Mouse (Mus musculus): ENCODE results near the gene Prpf31.

The Prpf31 gene

DNA sequence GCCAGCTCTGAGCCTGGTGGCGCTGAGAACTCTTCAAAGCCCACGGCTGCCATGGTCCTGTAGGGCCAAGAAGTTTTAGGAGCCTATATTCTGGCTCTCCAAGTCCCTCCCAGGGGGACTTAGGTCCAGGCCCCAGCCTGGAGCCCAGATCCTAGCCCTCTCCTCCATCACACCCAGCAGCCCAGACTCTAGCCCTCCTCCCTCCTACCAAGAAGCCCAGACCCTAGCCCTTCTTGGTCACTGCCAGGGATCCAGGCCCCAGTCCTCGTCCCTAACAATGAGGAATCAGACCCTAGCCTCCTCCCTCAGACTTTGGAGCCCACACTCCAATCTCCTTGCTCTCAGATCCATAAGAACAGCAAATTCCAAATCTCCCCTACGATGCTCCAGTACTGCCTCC, 755 bp upstream of the Prpf31 start:
- no peak for DNase-seq (ENCODE audit: low read depth, low spot score)

DNA sequence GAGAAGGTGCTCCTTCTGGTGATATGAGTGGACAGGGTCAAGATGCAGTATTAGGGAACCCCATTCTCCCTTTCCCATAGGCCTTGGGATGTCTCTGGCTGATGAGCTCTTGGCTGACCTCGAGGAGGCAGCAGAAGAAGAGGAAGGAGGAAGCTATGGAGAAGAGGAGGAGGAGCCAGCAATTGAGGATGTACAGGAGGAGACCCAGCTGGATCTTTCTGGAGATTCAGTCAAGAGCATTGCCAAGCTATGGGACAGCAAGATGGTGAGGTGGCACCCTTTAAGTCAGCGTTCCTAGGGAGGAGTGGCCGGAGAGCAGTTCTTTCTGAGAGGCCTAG, 662 bp downstream of the Prpf31 start:
- no peak for DNase-seq (ENCODE audit: low read depth, low spot score)

DNA sequence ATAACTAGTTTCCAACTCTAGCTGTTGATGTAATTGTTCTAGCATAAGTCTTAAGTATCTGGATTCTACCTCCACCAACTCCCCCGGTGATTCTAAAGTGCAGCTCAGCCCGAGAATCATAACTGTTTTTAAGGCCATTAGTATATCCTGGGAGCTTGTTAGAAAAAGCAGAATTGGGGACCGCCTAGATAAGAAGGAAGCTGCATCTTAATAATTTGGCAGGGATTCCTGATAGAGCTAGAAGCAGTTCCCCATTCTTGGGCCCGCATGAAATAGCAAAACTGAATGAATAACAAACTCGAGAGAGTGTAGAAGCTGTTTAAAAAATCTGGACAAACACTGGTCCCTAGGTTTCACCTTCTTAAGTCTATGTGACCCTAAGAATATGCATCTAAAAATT, 13.6 kb downstream of the Prpf31 start:
- no peak for DNase-seq (ENCODE audit: low read depth, low spot score)

DNA sequence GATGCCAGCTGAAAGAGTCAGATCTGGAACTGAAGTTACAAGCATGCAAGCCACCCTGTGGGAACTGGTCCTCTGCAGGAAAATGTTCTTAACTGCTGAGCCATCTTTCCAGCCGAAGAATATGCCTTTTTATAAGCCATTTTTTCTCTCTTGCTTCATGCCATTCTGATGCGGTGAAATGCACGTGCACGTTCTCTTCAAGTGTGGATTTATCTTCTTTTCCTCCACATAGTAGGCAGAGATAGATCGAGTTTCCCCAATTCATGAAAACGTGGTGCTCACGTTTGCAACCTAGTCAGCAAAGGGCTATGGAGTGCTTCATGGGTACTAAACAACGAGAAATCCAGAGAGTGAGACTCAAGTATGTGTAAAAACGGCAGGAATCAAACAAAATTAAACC, 14.1 kb downstream of the Prpf31 start:
- DNase-seq (ENCODE audit: low read depth, low spot score) = no peak

DNA sequence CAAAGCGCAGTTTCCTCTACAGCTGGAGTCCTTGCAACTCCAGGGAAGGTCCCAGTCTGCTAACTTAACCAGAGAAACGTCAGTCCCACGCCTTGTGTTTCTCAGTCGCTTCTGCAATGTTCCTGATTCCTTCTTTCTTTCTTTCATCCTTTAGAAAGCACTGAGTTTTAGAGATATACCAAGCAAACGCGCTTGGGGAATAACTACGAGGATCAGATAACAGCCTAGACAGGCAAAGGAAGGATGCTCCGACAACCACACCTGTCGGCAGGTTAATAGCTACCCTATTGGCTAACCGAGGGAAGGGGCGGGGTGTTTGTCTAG, 14.5 kb downstream of the Prpf31 start:
- no peak for DNase-seq (ENCODE audit: low read depth, low spot score)

DNA sequence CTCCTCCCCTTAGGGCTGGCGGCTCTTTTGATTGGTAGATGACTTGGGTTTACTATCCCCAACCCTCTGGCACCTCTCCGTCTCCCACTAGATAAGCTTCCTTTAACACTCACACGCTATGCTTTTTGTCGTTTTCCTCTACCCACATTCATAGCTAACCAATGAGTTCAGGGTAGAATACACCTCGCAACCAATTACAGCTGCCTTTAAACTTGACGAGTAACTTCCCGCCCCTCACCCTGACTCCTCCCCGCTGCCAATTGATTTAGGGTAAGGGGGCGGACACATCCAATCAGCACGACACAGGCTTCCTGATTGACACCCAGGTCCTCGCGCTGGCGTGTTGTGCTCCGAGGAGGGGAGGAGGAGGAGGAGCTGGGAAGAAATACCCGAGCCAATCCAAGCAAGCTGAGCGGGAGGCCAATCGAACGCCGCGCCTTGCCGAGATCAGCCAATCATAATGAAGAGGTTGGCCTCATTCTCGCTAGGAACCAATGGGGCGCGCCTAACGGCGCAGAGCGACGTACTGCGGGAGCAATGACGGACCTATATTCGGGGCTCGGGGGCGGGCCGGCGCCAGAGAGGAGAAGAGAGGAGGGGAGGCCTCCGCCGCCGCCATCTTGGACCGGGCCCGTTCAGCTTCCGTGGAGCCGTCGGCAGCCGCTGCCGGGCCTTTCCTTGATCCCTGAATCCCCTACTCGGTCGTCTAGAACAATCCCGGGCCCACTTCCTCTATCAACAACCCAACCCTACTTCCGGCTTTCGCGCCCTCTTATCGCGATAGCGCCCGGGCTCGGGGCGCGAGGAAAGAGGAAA, 15.1 kb downstream of the Prpf31 start, which contains the start of gene Cnot3:
Cnot3 (plus strand) TSS at position 597 of the 816 bp plus-strand sequence.
- DNase-seq (ENCODE audit: low read depth, low spot score) = peak; percentile 98

DNA sequence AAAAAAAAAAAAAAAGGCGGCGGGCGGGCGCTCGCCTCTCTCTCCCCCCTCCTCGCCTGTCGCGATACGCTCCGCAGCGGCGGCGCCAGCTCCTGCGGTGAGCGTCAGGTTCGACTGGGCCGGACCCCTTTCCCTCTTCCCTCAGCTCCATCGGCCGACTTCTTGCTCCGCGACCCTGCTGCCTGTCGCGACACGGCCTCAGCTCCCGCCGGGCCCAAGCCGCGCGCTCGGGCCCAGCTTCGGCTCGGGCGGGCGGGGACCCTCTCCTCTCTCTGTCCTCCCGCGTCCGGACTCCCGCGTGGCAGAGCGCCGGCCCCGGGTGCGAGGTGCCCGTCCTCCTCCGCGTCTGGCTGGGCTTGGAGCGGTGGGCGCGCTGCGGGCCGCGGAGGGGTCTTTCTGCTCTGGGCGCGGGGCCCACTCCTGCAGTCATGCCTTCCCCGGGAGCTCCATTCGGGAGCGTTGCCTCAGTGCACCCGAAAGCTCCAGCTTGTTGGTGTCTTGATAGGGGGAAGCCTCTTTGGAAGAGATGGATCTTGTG, 15.8 kb downstream of the Prpf31 start:
- DNase-seq (ENCODE audit: low read depth, low spot score) = no peak

DNA sequence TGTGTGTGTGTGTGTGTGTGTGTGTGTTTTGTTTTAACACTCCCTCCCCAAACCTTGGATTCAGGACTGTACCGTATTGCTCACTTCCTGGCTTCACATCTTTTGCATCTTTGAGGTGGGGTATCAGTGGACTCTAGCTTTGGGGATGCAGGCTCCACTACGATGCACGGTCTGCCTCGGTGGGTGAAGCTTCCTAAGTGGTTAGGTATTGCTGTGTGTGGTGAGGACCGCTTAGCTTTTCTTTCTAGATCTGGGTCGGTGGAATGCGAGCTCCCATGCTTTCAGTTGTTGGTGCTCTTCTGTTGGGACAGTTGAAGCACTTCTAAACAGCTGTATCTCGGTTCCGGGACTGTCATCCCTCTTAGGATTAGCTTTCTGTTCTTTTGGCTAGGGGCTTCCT, 16.4 kb downstream of the Prpf31 start:
- DNase-seq (ENCODE audit: low read depth, low spot score) = no peak

DNA sequence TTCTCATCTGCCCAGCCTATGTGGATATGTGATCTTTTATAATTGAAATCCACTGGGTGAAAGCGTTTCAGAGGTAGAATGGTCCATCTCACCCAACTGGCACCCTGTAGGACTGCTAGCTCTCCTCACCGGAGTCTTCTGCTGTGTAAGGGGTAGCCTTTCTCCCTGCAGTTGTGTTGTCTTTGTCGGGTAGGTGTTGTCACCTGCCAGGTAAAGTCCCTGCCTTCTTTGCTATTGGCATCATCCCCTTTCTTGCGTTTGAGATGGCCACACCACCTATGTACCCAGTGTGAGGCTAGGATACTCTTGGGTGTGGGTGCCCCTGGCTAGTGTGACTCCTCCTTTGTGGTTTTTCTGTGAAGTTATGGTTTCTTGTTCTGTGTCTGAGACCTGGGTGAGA, 16.9 kb downstream of the Prpf31 start:
- no peak for DNase-seq (ENCODE audit: low read depth, low spot score)

DNA sequence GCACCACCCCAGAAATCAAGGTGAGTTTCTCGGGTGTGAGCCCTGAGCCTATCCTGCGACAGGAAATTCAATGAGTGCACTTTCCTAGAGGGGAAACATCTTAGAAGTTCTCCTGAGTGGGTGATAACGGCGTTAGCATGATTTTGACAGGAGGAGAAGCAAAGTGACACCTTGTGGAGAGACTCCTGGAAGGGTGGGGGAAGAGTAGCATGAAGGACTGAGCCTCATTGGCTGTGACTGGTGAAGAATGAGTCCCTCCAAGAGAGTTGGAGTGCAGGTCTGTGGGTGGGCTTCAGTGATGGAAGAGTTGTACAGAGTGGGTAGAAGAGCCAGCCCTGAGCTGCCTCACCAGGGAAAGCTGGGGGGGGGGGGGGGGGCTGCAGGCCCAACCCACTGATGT, 27.2 kb downstream of the Prpf31 start:
- no peak for DNase-seq (ENCODE audit: low read depth, low spot score)

DNA sequence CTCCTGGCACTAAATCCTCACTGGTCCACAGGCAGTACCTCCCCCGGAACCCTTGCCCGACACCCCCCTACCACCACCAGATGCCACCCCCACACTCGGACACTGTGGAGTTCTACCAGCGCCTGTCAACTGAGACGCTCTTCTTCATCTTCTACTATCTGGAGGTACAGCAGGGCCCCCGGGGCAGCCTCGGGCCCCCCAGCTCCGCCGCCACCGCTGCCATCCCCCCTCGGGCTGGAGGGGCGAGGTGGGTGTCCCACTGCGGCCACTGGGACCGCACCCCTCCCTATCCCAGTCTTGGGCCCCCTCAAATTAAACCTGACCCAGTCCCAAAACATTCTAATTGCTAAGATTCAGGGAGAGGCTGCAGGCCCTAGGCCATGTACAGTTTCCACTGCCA, 28.8 kb downstream of the Prpf31 start:
- no peak for DNase-seq (ENCODE audit: low read depth, low spot score)

DNA sequence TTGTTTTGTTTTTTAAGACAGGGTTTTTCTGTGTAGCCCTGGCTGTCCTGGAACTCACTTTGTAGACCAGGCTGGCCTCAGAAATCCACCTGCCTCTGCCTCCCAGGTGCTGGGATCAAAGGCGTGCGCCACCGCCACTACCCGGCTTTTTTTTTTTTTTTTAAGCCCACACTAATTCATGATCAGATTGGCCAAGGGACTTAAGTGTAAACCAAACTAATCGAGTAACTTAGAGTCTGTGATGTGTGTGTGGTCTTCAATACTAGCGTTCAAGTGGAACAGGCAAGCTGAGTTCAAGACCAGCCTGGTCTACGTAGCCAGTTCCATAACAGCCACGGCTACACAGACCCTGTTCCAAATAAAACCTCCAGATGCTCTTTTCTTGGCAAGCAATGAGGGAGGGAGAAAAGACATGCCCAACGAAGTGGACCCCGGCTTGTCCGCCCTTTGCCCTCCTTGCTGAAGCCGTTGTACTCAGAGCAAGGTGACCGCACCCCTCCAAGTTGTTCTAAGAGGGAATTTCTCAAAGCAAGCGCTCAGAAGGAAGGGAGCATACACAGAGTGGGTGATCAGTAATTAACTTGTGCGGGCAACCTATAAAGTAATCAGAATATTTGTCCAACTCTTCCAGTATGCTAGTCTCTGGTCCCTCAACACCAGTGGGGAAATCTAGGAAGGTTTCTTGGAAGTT, 34.9 kb downstream of the Prpf31 start:
- DNase-seq (ENCODE audit: low read depth, low spot score) = no peak

DNA sequence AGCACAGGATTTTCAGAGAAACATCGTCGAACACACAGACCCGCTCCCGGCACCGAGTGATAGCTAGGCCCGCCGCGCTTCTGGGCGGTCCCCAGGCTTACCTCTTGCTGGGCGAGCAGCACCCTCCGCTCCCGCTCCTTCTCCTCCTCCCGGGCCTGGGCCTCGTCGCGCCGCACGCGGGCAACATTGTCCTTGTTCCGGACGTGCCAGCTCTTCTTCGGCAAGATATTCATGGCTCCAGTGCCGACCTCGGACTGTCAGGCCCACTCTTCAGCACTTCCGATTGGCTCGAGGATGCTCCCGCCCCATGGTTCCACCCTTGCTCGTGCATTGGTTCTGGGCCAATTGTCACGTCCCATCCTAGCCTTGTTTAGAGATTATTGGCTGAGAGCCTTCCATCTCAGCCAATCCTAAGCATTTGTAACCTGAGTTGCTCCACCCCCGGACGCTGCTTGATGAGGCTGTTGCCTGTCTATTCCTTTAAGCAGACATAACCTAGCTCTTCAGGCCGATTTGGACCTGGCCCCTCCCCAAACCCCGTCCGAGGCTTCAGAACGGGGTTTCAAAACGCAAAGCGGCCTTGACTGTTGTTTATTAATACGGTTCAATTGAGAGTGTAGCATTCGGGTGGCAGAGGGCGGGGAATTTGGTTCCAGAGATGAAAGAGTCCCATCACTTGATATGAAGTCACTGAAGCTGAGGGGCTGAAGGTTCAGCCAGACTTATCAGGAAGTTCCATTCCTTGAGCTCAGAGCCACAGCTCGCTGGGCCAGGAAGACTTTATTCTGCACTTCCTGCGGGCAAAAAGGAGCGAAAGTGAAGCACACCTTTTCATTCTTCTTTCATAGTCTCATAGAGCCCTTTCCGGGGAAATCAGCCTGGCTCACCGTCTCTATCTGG, 35.7 kb downstream of the Prpf31 start, which contains the start of gene Leng1:
Leng1 (minus strand) TSS at position 626 of the 900 bp plus-strand sequence.
- peak; percentile 95 for DNase-seq (ENCODE audit: low read depth, low spot score)

DNA sequence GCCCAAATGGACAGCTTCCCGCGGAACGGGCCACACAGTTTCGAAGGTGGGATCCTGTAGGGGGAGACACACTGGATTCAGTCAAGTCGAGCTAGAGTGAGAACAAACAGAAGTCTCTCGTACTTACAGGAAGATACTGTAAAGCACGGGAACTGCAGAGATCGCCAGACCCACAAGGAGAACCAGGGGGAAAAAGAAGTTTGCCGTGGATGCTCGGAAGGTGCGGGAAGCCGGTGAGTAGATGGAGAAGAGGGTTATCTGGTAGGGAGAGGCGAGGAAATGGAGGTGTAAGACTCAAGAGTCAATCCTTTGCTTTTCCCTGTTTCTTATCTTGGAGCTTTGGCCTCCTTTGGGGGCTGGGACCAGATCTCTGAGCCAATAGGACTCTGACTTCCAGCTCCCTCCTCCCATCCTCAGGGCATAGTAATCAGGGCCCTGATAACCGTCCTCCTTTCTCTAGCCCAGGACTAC, 37.2 kb downstream of the Prpf31 start:
- DNase-seq (ENCODE audit: low read depth, low spot score) = peak; percentile 56

DNA sequence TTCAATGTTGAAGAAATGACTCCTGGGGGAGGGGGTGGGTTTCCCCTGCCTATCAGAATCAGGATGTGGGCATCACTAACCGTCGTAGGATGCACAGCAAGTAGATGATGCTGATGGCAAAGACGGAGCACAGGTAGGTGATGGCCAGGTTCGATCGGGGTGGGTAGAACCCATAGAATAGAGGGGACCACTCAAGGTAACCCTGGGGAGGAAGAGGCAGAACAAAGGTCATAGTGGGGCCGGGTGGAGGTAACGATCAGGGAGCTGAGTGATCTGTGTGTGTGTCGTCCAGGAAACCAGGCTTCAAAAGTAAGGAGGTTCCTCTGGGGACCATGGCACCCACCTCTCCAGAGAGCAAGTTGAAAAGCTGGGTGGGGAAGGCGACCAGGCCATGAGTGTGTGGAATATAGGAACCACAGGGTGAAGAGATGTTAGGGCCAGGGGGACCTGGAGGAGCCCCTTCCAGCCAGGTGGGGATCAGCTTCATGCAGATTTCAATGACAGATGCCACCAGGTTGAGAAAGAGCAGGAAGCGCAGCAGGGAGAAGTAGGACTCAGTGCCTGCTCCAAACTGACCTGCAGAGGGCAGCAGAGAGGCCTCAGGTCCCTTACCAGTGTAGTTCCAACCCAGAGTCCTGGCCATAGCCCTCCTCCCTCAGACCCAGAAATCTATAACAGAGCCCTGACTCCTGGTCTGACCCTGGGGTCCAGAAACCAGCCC, 44.9 kb downstream of the Prpf31 start:
- DNase-seq (ENCODE audit: low read depth, low spot score) = peak; percentile 64

DNA sequence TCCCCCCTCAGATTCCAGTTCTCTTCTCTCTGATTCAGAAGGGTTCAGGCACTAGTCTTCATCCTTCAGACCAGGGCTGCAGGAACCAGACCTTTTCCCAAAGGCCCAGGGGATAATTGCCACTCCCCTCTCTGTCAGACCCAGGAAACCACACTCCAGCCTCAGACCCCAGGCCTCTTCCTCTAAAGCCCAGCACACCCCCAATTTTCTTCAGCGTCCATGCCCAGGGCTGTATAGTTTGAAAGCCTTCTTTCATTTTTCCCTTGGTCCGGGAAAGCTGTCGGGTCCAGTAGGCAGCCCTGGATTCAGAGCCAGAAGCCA, 45.4 kb downstream of the Prpf31 start:
- DNase-seq (ENCODE audit: low read depth, low spot score) = no peak

DNA sequence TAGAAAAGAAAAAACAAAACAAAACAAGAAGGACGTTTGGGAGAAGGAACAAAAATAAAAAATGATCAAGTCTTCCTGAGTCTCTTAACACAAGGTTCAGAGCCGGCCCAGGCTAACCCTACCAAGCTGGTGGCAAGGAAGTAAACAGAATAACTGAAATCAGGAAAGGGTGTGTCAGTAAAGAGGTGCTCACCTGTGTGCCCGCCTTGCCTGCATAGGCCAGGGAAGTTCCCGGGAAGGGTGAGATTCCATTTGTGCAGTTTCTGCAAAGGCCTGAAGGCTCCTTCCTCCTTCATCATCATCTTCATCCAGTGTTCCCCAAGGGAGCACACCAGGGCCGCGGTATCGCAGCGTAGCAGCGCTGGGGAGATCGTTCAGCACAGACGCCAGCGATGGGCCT, 46.6 kb downstream of the Prpf31 start:
- DNase-seq (ENCODE audit: low read depth, low spot score) = no peak

DNA sequence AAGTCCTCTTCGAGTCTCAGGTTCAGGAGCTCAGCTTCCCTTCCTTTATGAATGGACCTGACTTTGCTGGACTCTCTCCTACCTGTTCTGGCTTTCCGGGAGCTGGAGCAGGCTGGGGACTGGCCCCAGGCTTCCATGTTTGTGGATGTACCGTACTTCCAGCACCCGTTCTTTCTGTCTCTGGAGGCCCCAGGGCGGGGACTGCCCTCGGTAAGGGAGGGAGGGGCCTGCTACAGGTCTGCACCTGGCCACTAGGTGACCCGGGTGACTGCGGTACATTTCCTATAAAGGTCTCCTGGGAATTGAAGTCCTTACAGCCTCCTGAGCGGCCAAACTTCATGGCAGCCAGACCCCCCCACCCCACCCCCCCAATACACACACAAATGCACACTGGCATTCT, 47.6 kb downstream of the Prpf31 start, which contains the start of gene Tmc4:
Tmc4 (minus strand) TSS at position 212 of the 400 bp plus-strand sequence.
- DNase-seq (ENCODE audit: low read depth, low spot score) = no peak

DNA sequence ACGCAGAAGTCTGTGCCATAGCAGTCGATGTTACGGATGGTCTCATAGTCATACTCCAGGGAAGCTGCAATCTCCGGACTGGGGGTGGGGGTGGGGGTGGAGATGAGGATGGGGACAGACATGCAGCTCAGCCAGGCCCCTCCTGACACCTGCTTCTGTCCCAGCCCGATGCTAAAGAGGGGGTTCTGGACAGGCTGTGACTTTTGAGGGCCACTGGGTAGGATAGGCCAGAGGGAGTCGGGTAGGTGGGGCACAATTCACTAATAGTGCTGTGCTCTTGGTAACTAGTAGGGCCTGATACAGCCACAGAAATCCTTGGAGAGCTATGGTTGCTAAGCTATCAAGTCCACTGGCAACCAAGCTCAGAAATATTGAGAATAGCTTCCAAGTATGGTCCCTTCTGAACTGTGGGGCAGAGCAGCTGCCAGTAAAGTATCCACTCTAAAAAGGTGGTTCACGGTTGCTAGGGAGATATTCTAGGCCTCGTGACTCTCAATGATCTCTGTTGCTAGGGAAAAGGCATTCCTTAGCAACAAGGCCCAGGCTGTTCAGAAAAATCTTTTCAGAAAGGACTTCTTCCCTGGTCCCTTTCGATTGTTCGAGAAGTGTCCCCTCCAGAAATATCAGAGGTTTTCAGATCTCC, 54.2 kb downstream of the Prpf31 start:
- no peak for DNase-seq (ENCODE audit: low read depth, low spot score)

DNA sequence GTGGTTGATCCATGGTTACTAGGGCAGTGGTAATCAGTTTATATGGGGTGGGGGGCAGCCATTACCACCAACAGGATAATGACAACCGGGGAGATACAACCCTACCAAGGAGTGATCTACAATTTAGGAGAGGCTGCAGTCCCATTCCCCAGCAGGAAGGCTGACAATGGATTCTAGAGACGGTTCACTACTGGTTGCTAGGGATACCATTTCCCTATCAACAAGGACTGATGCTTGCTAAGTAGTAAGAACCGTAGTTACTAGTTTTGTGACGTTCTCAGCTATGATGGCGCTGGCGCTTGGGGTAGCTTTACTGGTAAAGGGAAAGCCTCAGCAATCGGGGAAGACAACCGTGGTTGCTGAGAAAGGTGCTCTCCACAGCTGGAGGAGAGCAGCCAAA, 54.9 kb downstream of the Prpf31 start:
- no peak for DNase-seq (ENCODE audit: low read depth, low spot score)
